Mouse (Mus musculus) erythroblast, embryonic 14.5 days (primary cell): ENCODE results near the gene E2f4.

Source experiments
- GATA1 ChIP-seq: IDR thresholded peaks from 2 replicates; pipeline ENCODE4 v1.6.1; 2012; ENCODE audit warnings: low read length, inconsistent platforms, mixed read lengths
- TAL1 ChIP-seq: IDR thresholded peaks from 3 replicates; pipeline ENCODE4 v1.6.1; 2012; ENCODE audit warnings: low read length, inconsistent platforms, mixed read lengths

DNA sequence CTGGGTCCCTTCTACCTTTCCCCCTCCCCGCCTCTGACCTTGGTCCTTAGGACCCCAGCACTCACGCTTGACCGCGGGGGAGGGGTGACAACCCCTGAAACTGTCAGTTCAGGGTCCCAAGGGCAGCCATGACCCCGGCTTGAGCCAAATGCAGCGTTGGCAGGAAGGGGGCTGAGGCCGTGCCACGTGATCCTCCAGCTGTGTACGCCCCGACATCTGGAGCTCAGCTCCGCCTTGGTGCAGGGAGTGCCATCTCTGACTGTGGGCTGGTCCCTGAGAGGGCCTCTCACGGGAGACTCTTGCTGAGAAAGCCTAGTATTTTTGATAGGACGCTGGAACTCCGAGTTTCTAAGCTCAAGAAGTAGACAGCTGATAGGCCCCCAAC lies 42.5 kb upstream of the E2f4 start, which contains the start of gene B3gnt9:
- TF ChIP-seq TAL1, result no peak
- no peak for TF ChIP-seq GATA1
